8 mouse cellular contexts compared by ENCODE assay signal in genomic region chr4:116720343-116721097, GRCm38 (mm10). TPM values are rescaled to one million over a fixed set of nuclear protein-coding genes. Genes with fewer than 3 reads are reported as not detected.
DNase-seq lines count a peak whose midpoint lies in the region; ATAC-seq lines count a peak whose summit lies in the region.

TSS of gene Tesk2 (plus strand) at chr4:116720948.

- WGBS in lung, embryonic 16.5 days: under 1% methylated on average over 34 of the region's 34 CpGs

- no peaks in the 10 kb centered on the region for H3K9me3 ChIP-seq in lung, embryonic 16.5 days (ENCODE audit: control insufficient read depth, low read length)

- no peaks in the 10 kb centered on the region for H3K27me3 ChIP-seq in lung, embryonic 16.5 days (ENCODE audit: control insufficient read depth, insufficient read depth, low read depth, low read length)

- ATAC-seq in hematopoietic stem cell, adult 5-6 weeks (replicated peaks in 1 of 2; ENCODE audit: insufficient read depth in 1 of 2, low FRiP score in 2 of 2, low TSS enrichment in 1 of 2, low read depth in 1 of 2, poor library complexity in 2 of 2, severe bottlenecking in 2 of 2): peak; percentile 95 to 98
- ATAC-seq in lung, embryonic 16.5 days (ENCODE audit: low read depth): peak; percentile 98

- no peaks in the 10 kb centered on the region for H3K36me3 ChIP-seq in lung, embryonic 16.5 days (ENCODE audit: control insufficient read depth, insufficient read depth, low read length)

- peak within 1 kb of the TSS; percentile 86 for H3K27ac ChIP-seq in lung, embryonic 16.5 days (ENCODE audit: low read length)

- peaks cover 7% of the 10 kb centered on the region for H3K4me1 ChIP-seq in lung, embryonic 16.5 days (replicated peaks; ENCODE audit: control insufficient read depth, insufficient read depth, low read length)

- H3K9ac ChIP-seq in lung, embryonic 16.5 days (ENCODE audit: low read length): peak within 1 kb of the TSS; percentile 86

- H3K4me2 ChIP-seq in lung, embryonic 16.5 days (ENCODE audit: low read depth, low read length): peak within 1 kb of the TSS; percentile 67

- peak within 1 kb of the TSS; percentile 72 for H3K4me3 ChIP-seq in lung, embryonic 16.5 days (ENCODE audit: low read length)

- peak; percentile 100 for DNase-seq in MEL-GATA-1-ER (ENCODE audit: extremely low read depth, low read depth)
- DNase-seq in cerebellum, adult 8-10 months: peak; percentile 88
- peak; percentile 98 for DNase-seq in forelimb bud, embryonic 11.5 days (ENCODE audit: low read depth, low spot score)
- DNase-seq in layer of hippocampus, adult 9-10 months (ENCODE audit: low spot score): peak; percentile 93
- DNase-seq in ovary, postnatal 10 days (ENCODE audit: low spot score): peak; percentile 70
- DNase-seq in thymus, postnatal 10 days (ENCODE audit: low spot score in 2 of 2): peak; percentile 86 to 93

RNA-seq across cellular contexts. Expression of gene Tesk2, which starts in this region (rescaled TPM):
- 6.1 and 6.9 TPM in 2 replicates for total RNA-seq in hematopoietic stem cell, adult 5-6 weeks (2017)
- 8.2 and 8.3 TPM in 2 replicates for polyA plus RNA-seq in lung, embryonic 16.5 days (2015; fragmentation: Nextera tagmentation; extraction: Ambion mirVana)

Comparison
In these comparisons a context has a peak if more than half of its experiments do, and no peak if none do; other contexts are left out.
1. Peak in every context shown above with its lines: DNase-seq, ATAC-seq, H3K4me3 ChIP-seq and H3K27ac ChIP-seq.